Mouse (Mus musculus) WW6 (cell line): Measurements from ENCODE around the gene Ercc1.

Source experiments
- DNase-seq: peaks from one replicate; pipeline ENCODE4 v3.0.0-alpha.2; 2013; ENCODE audit warnings: low read depth, low spot score

Ercc1 gene

GRCm38 (mm10) chr7:19309278-19309883 is 35.2 kb upstream of the Ercc1 start:
- DNase-seq, result no peak

- DNase-seq, result peak; percentile 93
Observed at GRCm38 (mm10) chr7:19309884-19310641, 34.5 kb upstream of the Ercc1 start, which contains the start of gene Fosb. TSS of gene Fosb (minus strand) at chr7:19310051.

- no peak for DNase-seq
Observed at GRCm38 (mm10) chr7:19311991-19312390, 32.6 kb upstream of the Ercc1 start.

- no peak for DNase-seq
Observed at GRCm38 (mm10) chr7:19314033-19314432, 30.5 kb upstream of the Ercc1 start.

GRCm38 (mm10) chr7:19316451-19317161 is 28.0 kb upstream of the Ercc1 start:
- DNase-seq, result no peak

GRCm38 (mm10) chr7:19318201-19318600 is 26.4 kb upstream of the Ercc1 start:
- no peak for DNase-seq

- no peak for DNase-seq
Observed at GRCm38 (mm10) chr7:19318676-19319075, 25.9 kb upstream of the Ercc1 start.

- no peak for DNase-seq
Observed at GRCm38 (mm10) chr7:19319458-19319857, 25.1 kb upstream of the Ercc1 start.

GRCm38 (mm10) chr7:19319906-19320305 is 24.7 kb upstream of the Ercc1 start:
- no peak for DNase-seq

- no peak for DNase-seq
Observed at GRCm38 (mm10) chr7:19320637-19321036, 23.9 kb upstream of the Ercc1 start.

GRCm38 (mm10) chr7:19321464-19321863 is 23.1 kb upstream of the Ercc1 start:
- DNase-seq, result no peak

GRCm38 (mm10) chr7:19322489-19322888 is 22.1 kb upstream of the Ercc1 start:
- no peak for DNase-seq

GRCm38 (mm10) chr7:19324221-19324620 is 20.4 kb upstream of the Ercc1 start:
- no peak for DNase-seq

GRCm38 (mm10) chr7:19325262-19326199 is 19.0 kb upstream of the Ercc1 start:
- DNase-seq, result no peak

- no peak for DNase-seq
Observed at GRCm38 (mm10) chr7:19326359-19326758, 18.2 kb upstream of the Ercc1 start.

- no peak for DNase-seq
Observed at GRCm38 (mm10) chr7:19327128-19327527, 17.4 kb upstream of the Ercc1 start.

- no peak for DNase-seq
Observed at GRCm38 (mm10) chr7:19327782-19328181, 16.8 kb upstream of the Ercc1 start.

GRCm38 (mm10) chr7:19328425-19328824 is 16.2 kb upstream of the Ercc1 start:
- DNase-seq, result no peak

- DNase-seq, result no peak
Observed at GRCm38 (mm10) chr7:19331910-19332309, 12.7 kb upstream of the Ercc1 start.

GRCm38 (mm10) chr7:19332709-19333352 is 11.7 kb upstream of the Ercc1 start:
- DNase-seq, result no peak

GRCm38 (mm10) chr7:19335583-19335982 is 9.0 kb upstream of the Ercc1 start:
- DNase-seq, result no peak
